ENCODE assay signal across 11 mouse cellular contexts in genomic region chr3:82185626-82186025, GRCm38 (mm10). TPM values are rescaled to one million over a fixed set of nuclear protein-coding genes. Genes with fewer than 3 reads are reported as not detected.
DNase-seq lines count a peak whose midpoint lies in the region.
"Had no signal": no experiment of that assay in that cellular context is flagged by ENCODE, and none has a peak within 500 bp of the region (broad histone marks: within the 10 kb centered on the region; RNA-seq: fewer than 3 reads in every experiment).

No protein-coding gene starts in this region.

- peak; percentile 17 for DNase-seq in layer of hippocampus, adult 11-12 months (ENCODE audit: low spot score)
- no peak for DNase-seq in layer of hippocampus, postnatal 10 days (ENCODE audit: low spot score in 2 of 2)
- DNase-seq in frontal cortex, postnatal 25 days (ENCODE audit: low spot score in 2 of 2), result peak; percentile 3 to 15
- peak; percentile 8 to 23 for DNase-seq in layer of hippocampus, adult 8-10 months (ENCODE audit: low spot score in 2 of 2)
- peak; percentile 49 to 60 for DNase-seq in right cerebral cortex, adult 2 months (ENCODE audit: low spot score in 2 of 2)
- no peak for DNase-seq in spleen, postnatal 4 days (ENCODE audit: low spot score in 2 of 2)
- no peak for DNase-seq in kidney, adult 11 months
- DNase-seq: adrenal gland, postnatal 36 days; cerebellum, adult 9-10 months; kidney, postnatal 10 days; liver, postnatal 0 days had no signal

RNA-seq across cellular contexts. Expression of gene Gucy1a1, which starts 40.0 kb away (rescaled TPM):
- 10 to 100 TPM; 37.1 to 37.5 TPM for total RNA-seq in layer of hippocampus, postnatal 10 days (2021)
- total RNA-seq in layer of hippocampus, adult 8-10 months (2022), result 10 to 100 TPM; 19.4 to 21.8 (median 20.4) TPM

Comparison
In these comparisons a context has a peak if more than half of its experiments do, and no peak if none do; other contexts are left out.
1. DNase-seq: peak in layer of hippocampus, adult 11-12 months (single experiment), frontal cortex, postnatal 25 days (2 of 2), layer of hippocampus, adult 8-10 months (2 of 2) and right cerebral cortex, adult 2 months (2 of 2); none in layer of hippocampus, postnatal 10 days (0 of 2), spleen, postnatal 4 days (0 of 2) and kidney, adult 11 months (single experiment).